Mouse (Mus musculus) ES-E14 (cell line): ENCODE measurements around the gene Cel.

Experiments
- MAFK ChIP-seq: IDR thresholded peaks from 2 replicates; pipeline ENCODE4 v1.6.1; 2014; ENCODE audit warnings: mild to moderate bottlenecking, low read depth, low read length, inconsistent platforms; ENCODE audit not compliant: insufficient read depth
- ZC3H11A ChIP-seq: IDR thresholded peaks from 2 replicates; pipeline ENCODE4 v1.6.1; 2012; ENCODE audit warnings: low read depth, mild to moderate bottlenecking, inconsistent platforms, low read length, borderline replicate concordance

GRCm38 (mm10) chr2:28549157-28549556 lies 14.0 kb downstream of the Cel start:
- TF ChIP-seq MAFK (no peak), ZC3H11A (no peak)
